Mouse (Mus musculus): ENCODE measurements around the gene Ceacam20.
A peak's percentile ranks its signal among the peaks of the same experiment; 100 is the strongest.

- TF ChIP-seq POLR2A (IDR thresholded peaks at IDR 0.05; ENCODE audit: low read depth, low read length) = no peak
- peak; percentile 90; the same call in 1 of the 2 replicates for TF ChIP-seq CTCF (IDR thresholded peaks at IDR 0.05; ENCODE audit: extremely low read depth, insufficient read depth, insufficient read length, insufficient replicate concordance)
Measured at GRCm38 (mm10) chr7:19956341-19956781, 8.9 kb upstream of the Ceacam20 start.
